Mouse (Mus musculus): ENCODE measurements at regions not wholly inside any gene's neighbourhood (a gene's known extent, or its start where the extent isn't known, plus 50 kb on each side); places are given as distances from the start of the nearest gene placed in this dataset.
"Not testable (repeated sequence)": the region's sequence is repeated elsewhere in the genome, so short reads cannot be mapped to it uniquely, and the experiment has no call there.

DNA sequence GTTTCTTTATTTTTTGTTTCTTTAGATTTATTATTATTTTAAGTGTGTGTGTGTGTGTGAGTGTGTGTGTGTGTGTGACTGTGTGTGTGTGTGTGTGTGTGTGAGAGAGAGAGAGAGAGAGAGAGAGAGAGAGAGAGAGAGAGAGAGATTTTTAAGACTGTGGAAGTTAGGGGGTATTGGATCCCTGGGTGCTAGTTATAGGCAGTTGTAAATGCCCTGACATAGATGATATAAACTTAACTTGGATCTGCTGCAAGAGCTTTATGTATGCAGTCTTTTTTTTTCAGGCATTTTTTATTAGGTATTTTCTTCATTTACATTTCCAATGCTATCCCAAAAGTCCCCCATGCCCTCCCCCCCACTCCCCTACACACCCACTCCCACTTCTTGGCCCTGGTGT is 96.8 kb upstream of the Prl start:
- H3K4me2 ChIP-seq (replicated peaks; ENCODE audit: low read depth, low read length); H3K9ac ChIP-seq (replicated peaks; ENCODE audit: low read length); ATAC-seq (ENCODE audit: low FRiP score, low TSS enrichment); H3K27ac ChIP-seq (ENCODE audit: low read length); H3K36me3 ChIP-seq (ENCODE audit: insufficient read depth, low read length); H3K4me3 ChIP-seq (ENCODE audit: low read length); H3K4me1 ChIP-seq (ENCODE audit: insufficient read depth, low read length); H3K9me3 ChIP-seq (ENCODE audit: low read length); H3K27me3 ChIP-seq (ENCODE audit: insufficient read depth, low read length): not testable (repeated sequence)

DNA sequence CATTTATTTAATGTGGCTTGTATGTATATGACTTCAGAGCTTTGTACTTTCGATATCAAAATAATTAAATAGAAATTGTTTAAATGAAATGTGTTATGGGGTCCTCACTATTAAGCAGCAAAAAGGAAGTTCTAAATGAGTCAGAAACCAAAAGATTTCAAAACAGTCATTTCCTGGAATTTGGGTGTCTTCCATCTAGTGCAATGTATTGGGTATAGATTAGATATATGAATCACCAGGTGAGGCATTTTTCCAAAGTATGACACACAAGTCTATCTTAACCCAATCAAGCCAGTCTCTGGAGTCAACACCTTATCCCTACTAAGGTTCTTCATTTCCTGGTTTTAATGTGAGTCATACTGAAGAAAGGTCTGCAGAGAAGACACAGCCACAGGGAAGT is 81.3 kb upstream of the Prl start:
- 96% methylated on average over 1 of the region's 1 CpGs for WGBS
- H3K4me1 ChIP-seq (ENCODE audit: insufficient read depth, low read length), result no peaks in the 10 kb centered on the region
- no peak overlapping the region for H3K9ac ChIP-seq (replicated peaks; ENCODE audit: low read length)
- no peak overlapping the region for H3K4me3 ChIP-seq (ENCODE audit: low read length)
- no peaks in the 10 kb centered on the region for H3K9me3 ChIP-seq (ENCODE audit: low read length)
- no peak overlapping the region for H3K27ac ChIP-seq (ENCODE audit: low read length)
- H3K4me2 ChIP-seq (replicated peaks; ENCODE audit: low read depth, low read length), result no peak overlapping the region
- H3K36me3 ChIP-seq (ENCODE audit: insufficient read depth, low read length), result no peaks in the 10 kb centered on the region
- no peak for ATAC-seq (ENCODE audit: low FRiP score, low TSS enrichment)
- no peaks in the 10 kb centered on the region for H3K27me3 ChIP-seq (ENCODE audit: insufficient read depth, low read length)

DNA sequence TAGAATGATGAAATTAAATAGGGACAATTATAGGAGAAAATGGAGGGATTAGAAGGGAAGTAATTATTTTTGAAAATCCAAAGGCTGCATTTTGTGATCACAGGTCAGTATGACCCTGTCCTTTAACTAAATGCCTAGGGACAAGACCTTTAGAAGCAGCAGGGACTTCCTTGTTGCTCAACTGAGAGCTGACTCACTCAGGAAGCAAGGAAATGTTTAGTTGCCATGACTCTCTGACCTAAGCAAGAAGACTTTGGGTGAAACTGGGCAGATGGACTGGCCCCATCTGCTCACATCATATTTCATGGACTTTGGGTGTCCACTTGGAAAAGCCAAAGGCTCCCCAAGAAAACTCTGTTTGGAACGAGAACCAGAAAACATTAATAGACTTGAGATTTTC is 76.9 kb upstream of the Prl start:
- 91% methylated on average over 1 of the region's 1 CpGs for WGBS
- Histone ChIP-seq H3K4me2 (replicated peaks; ENCODE audit: low read depth, low read length) (no peak overlapping the region), H3K9ac (replicated peaks; ENCODE audit: low read length) (no peak overlapping the region), H3K27me3 (ENCODE audit: insufficient read depth, low read length) (no peaks in the 10 kb centered on the region), H3K4me3 (ENCODE audit: low read length) (no peak overlapping the region), H3K36me3 (ENCODE audit: insufficient read depth, low read length) (no peaks in the 10 kb centered on the region), H3K27ac (ENCODE audit: low read length) (no peak overlapping the region), H3K4me1 (ENCODE audit: insufficient read depth, low read length) (no peaks in the 10 kb centered on the region), H3K9me3 (ENCODE audit: low read length) (no peaks in the 10 kb centered on the region)
- ATAC-seq (ENCODE audit: low FRiP score, low TSS enrichment), result no peak
